Mouse (Mus musculus) liver, postnatal 0 days (tissue): Measurements from ENCODE around the gene Cacng2. TPM values are rescaled to one million over a fixed set of nuclear protein-coding genes. Genes with fewer than 3 reads are reported as not detected.
A peak's percentile ranks its signal among the peaks of the same experiment; 100 is the strongest.
"Not testable (repeated sequence)": the region's sequence is repeated elsewhere in the genome, so short reads cannot be mapped to it uniquely, and the experiment has no call there.

Experiments
- ATAC-seq: fragments of 200-750 bp; cut with Nextera tagmentation; 2 replicates; pipeline ENCODE4 v1.8.0; 2017; ENCODE audit warnings: mild to moderate bottlenecking, moderate library complexity
- DNase-seq: peaks from one replicate; pipeline ENCODE4 v3.0.0-alpha.2; 2016
- H3K27ac ChIP-seq: fragments of 300-500 bp; sonication (generic); 2 replicates; pipeline ENCODE4 v1.5.1; 2014; ENCODE audit warnings: antibody characterized with exemption, moderate library complexity, mild to moderate bottlenecking, low read depth
- H3K27me3 ChIP-seq: fragments of 300-500 bp; sonication (generic); 2 replicates; pipeline ENCODE4 v1.6.1; 2014; ENCODE audit warnings: low read length, control low read depth, mixed read lengths; ENCODE audit not compliant: insufficient read depth
- H3K36me3 ChIP-seq: fragments of 300-500 bp; sonication (generic); replicated peaks from 2 replicates; pipeline ENCODE4 v1.6.1; 2014; ENCODE audit warnings: mild to moderate bottlenecking, control low read depth, low read length, moderate library complexity, mixed read lengths; ENCODE audit not compliant: insufficient read depth
- H3K4me1 ChIP-seq: fragments of 300-500 bp; sonication (generic); 2 replicates; pipeline ENCODE4 v1.6.1; 2014; ENCODE audit warnings: antibody characterized with exemption, mild to moderate bottlenecking, control low read depth; ENCODE audit not compliant: insufficient read depth
- H3K4me2 ChIP-seq: fragments of 300-500 bp; sonication (generic); 2 replicates; pipeline ENCODE4 v1.6.1; 2014; ENCODE audit warnings: low read depth, mild to moderate bottlenecking, low read length, moderate library complexity, mixed read lengths
- H3K4me3 ChIP-seq: fragments of 300-500 bp; sonication (generic); 2 replicates; pipeline ENCODE4 v1.5.1; 2014; ENCODE audit warnings: low read depth, low read length
- H3K9ac ChIP-seq: fragments of 300-500 bp; sonication (generic); replicated peaks from 2 replicates; pipeline ENCODE4 v1.6.1; 2014; ENCODE audit warnings: mild to moderate bottlenecking, moderate library complexity
- H3K9me3 ChIP-seq: fragments of 300-500 bp; sonication (generic); 2 replicates; pipeline ENCODE4 v1.6.1; 2016; ENCODE audit warnings: mild to moderate bottlenecking, control low read depth, low read length, mixed read lengths
- CTCF ChIP-seq: sonication (generic); IDR thresholded peaks from 2 replicates; pipeline ENCODE4 v1.5.1; 2016; ENCODE audit warnings: antibody characterized with exemption, low read depth
- EP300 ChIP-seq: IDR thresholded peaks from 2 replicates; pipeline ENCODE4 v1.6.1; 2016; ENCODE audit warnings: antibody characterized with exemption, low read depth, mild to moderate bottlenecking
- WGBS: fragments of 180-500 bp; shearing (Covaris S2); extraction: QIAGEN DNeasy Blood & Tissue Kit; methylation state at CpG from one replicate; pipeline ENCODE4 v1.1.7; 2014; ENCODE audit not compliant: insufficient replicate concordance; 5-methylcytosine and 5-hydroxymethylcytosine counted together
- polyA plus RNA-seq: library from polyadenylated mRNA; unstranded; fragments of >200 nt; fragmentation: Nextera tagmentation; extraction: Ambion mirVana; gene quantifications from 2 replicates; pipeline ENCODE4 v1.2.1, GENCODE M21; 2015

The Cacng2 gene
- polyA plus RNA-seq, 1 experiment from 2014 or later, result not detected

DNA sequence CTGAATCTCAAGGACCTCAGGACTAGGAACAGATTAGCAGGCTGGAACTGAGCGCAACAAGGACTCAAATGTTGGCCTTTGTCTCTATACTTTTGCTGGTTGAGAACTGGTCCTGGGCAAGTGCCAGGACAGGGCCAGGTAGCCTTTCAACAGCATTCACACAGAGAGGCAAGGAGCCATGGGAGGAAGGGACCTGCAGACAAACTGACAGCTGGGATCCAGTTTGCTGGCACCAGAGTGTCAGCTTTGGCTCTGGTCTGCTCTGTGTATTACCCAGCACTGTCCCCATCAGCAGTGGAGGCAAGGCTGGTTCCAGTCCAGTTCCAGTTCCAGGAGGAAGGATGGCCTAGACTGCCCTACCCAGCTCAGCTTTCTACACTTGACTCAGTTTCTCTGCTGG lies 105.8 kb downstream of the Cacng2 start:
- no peak for DNase-seq
- Histone ChIP-seq H3K9me3 (no peaks in the 10 kb centered on the region), H3K4me1 (no peaks in the 10 kb centered on the region), H3K4me2 (no peak overlapping the region), H3K9ac (no peak overlapping the region), H3K27me3 (no peaks in the 10 kb centered on the region), H3K27ac (no peak overlapping the region), H3K36me3 (no peaks in the 10 kb centered on the region), H3K4me3 (no peak overlapping the region)
- no peak for ATAC-seq
- TF ChIP-seq EP300 (no peak), CTCF (no peak)
- 87% methylated on average over 1 of the region's 1 CpGs for WGBS

DNA sequence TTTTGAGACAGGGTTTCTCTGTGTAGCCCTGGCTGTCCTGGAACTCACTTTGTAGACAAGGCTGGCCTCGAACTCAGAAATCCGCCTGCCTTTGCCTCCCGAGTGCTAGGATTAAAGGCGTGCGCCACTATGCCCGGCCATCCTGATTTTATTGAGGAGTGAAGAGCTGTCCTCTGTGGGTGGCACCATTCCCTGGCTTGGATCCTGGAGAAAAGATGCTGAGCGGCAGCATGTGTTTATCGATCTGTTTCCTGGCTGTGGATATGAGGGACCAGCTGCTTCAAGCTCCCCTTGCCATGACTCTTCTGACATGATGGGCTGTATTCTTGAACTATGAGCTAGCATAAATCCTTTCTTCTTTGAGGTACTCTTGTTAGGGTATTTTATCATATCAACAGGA lies 111.6 kb downstream of the Cacng2 start:
- H3K9me3 ChIP-seq, H3K27ac ChIP-seq: not testable (repeated sequence)
- WGBS, result 69% methylated on average over 8 of the region's 8 CpGs

DNA sequence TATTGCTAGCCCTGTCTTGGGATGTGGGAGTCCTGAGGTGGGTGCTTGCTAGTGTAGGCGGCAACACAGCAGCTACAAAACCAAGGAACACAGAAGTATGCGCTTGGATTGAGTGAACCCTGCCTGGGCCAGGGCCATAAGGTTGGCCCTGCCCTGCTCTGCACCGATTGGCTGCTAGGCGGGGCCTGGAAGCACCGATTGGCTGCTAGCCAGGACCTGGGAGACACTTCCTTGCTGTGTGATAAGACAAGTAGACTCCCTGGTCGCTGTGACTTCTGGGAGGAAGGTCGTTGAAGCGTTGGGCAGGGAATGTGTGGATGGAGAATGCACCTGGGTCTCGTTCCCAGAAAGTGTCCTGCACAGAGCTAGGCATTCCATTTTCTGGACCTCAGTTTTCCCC lies 115.9 kb downstream of the Cacng2 start:
- Histone ChIP-seq H3K4me3 (no peak overlapping the region), H3K9ac (no peak overlapping the region), H3K4me1 (0 out of 2 replicates have a peak, but pooled peaks cover 2% of the 10 kb centered on the region), H3K4me2 (no peak overlapping the region), H3K36me3 (no peaks in the 10 kb centered on the region), H3K27ac (no peak overlapping the region), H3K27me3 (no peaks in the 10 kb centered on the region), H3K9me3 (no peaks in the 10 kb centered on the region)
- WGBS, result 32% methylated on average over 9 of the region's 9 CpGs
- ATAC-seq, result no peak
- peak; percentile 64 for DNase-seq
- TF ChIP-seq EP300 (no peak), CTCF (no peak)

More for the DNA sequence above, 111.6 kb downstream of the Cacng2 start:
- not testable (repeated sequence) for H3K36me3 ChIP-seq, H3K27me3 ChIP-seq, DNase-seq, H3K4me2 ChIP-seq, H3K4me3 ChIP-seq, H3K4me1 ChIP-seq, H3K9ac ChIP-seq, ATAC-seq

DNA sequence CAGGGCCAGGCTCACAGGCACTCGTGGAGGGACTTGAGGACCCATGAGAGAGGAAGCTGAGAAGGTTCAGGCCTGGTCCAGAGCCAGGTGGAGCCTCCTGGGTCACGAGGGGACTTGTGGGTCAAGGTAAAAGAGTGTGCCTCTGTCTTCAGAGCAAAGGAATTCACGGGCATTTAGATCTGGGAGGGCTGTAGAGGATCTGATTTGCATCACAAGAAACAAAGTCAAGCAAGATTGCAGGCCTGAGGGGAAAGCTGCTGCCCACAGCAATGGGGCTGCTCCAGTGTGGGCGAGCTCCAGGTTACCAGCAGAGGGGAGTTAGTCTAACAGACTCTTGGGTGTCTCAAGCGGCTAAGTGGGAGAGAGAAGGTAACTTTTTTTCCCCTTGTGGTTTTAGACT lies 118.4 kb downstream of the Cacng2 start:
- H3K9ac ChIP-seq, result no peak overlapping the region
- WGBS, result 33% methylated on average over 5 of the region's 5 CpGs
- ATAC-seq, result no peak
- H3K4me2 ChIP-seq, result no peak overlapping the region
- no peaks in the 10 kb centered on the region for H3K27me3 ChIP-seq
- H3K4me3 ChIP-seq, result no peak overlapping the region
- H3K36me3 ChIP-seq, result no peaks in the 10 kb centered on the region
- TF ChIP-seq EP300 (no peak), CTCF (no peak)
- no peak overlapping the region for H3K27ac ChIP-seq
- H3K4me1 ChIP-seq, result 0 out of 2 replicates have a peak, but pooled peaks cover 2% of the 10 kb centered on the region
- DNase-seq, result no peak
- no peaks in the 10 kb centered on the region for H3K9me3 ChIP-seq

DNA sequence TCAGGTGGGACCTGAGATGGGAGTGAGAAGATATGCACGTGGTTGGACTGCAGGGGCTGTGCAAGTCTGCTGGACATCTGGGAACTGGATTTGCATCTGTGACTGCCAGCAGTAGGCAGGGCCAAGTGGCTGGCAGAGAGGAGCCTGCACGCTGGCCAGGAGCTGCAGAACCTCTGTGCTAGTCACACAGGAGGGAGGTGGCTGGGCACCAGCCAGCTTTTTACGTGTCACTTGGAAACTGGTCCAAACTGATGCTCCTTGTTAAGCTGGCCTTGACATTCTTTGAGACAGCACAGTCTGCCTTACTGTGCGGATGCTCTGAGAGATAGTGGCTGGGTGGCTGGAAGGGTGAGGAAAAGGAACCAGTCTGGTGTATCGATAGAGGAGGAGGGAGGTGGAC lies 131.3 kb downstream of the Cacng2 start:
- Histone ChIP-seq H3K9ac (no peak overlapping the region), H3K27ac (no peak overlapping the region), H3K4me3 (no peak overlapping the region), H3K4me2 (no peak overlapping the region), H3K4me1 (no peaks in the 10 kb centered on the region), H3K9me3 (no peaks in the 10 kb centered on the region), H3K27me3 (no peaks in the 10 kb centered on the region), H3K36me3 (no peaks in the 10 kb centered on the region)
- 53% methylated on average over 5 of the region's 5 CpGs for WGBS
- no peak for TF ChIP-seq CTCF
- DNase-seq (no peak), ATAC-seq (no peak)

DNA sequence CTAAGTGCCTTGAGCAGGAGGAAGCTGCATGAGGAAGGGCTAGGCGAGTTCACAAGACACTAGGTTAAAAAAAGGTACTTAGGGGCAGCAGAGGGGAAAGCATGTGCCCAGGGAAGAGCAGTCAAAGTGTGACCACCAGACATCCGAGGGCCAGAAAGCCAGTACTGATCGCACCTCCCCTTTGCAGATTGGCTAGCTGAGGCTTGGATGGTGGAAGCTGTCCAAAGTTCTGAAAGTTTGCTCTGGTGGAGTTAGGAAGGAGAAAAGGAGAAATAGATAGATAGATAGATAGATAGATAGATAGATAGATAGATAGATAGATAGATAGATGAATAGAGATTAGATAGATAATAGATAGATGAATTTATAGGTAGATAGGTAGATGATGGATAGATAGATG lies 136.4 kb downstream of the Cacng2 start:
- ATAC-seq (no peak), DNase-seq (no peak)
- no peak overlapping the region for H3K4me3 ChIP-seq
- 0 out of 2 replicates have a peak, but pooled peaks cover 3% of the 10 kb centered on the region for H3K27me3 ChIP-seq
- no peaks in the 10 kb centered on the region for H3K9me3 ChIP-seq
- H3K4me1 ChIP-seq, result no peaks in the 10 kb centered on the region
- no peak overlapping the region for H3K4me2 ChIP-seq
- H3K36me3 ChIP-seq, result no peaks in the 10 kb centered on the region
- WGBS, result 19% methylated on average over 3 of the region's 3 CpGs
- TF ChIP-seq EP300 (no peak), CTCF (no peak)
- no peak overlapping the region for H3K9ac ChIP-seq
- H3K27ac ChIP-seq, result no peak overlapping the region
